Mouse (Mus musculus): ENCODE data around the gene Trim23. TPM values are rescaled to one million over a fixed set of nuclear protein-coding genes. Genes with fewer than 3 reads are reported as not detected.

The Trim23 gene
- total RNA-seq, 2 experiments from 2014 or later = 19.5 to 22.2 TPM

- DNase-seq (ENCODE audit: low spot score) = no peak
- intact Hi-C loops (cut with DNase I) = no loop called here
Measured at GRCm38 (mm10) chr13:104229181-104229580, 50.6 kb downstream of the Trim23 start.

Other genes with a start within 250 kb of the Trim23 start
- gene Nln, start 69.2 kb upstream of the Trim23 start, total RNA-seq (2021) = 10 to 100 TPM; 11.2 to 11.6 TPM
- gene Sgtb, start 69.1 kb upstream of the Trim23 start, total RNA-seq (2021) = 1 to 10 TPM in 1 of 2 experiments, under 1 TPM in 1; 0.75 to 1.6 TPM
- gene Trappc13, start 328 bp upstream of the Trim23 start, total RNA-seq (2021) = 10 to 100 TPM; 32.4 to 34.0 TPM
- under 1 TPM; 0.22 to 0.57 TPM for gene Cenpk, start 49.8 kb downstream of the Trim23 start, total RNA-seq (2021)
- 1 to 10 TPM; 5.9 to 6.1 TPM for gene Ppwd1, start 50.0 kb downstream of the Trim23 start, total RNA-seq (2021)
- 1 to 10 TPM; 3.5 to 3.8 TPM for gene Adamts6, start 109.0 kb downstream of the Trim23 start, total RNA-seq (2021)

Measured in heart, postnatal 25 days (tissue).